Mouse (Mus musculus) limb, embryonic 10.5 days (tissue): ENCODE results near the gene Tsc1. TPM values are rescaled to one million over a fixed set of nuclear protein-coding genes. Genes with fewer than 3 reads are reported as not detected.

Experiments used
- DNase-seq: peaks from one replicate; pipeline ENCODE4 v3.0.0-alpha.2; 2017; ENCODE audit warnings: low spot score
- H3K27ac ChIP-seq: fragments of 300-500 bp; sonication (generic); 2 replicates; pipeline ENCODE4 v1.5.1; 2016; ENCODE audit warnings: mild to moderate bottlenecking
- H3K27me3 ChIP-seq: fragments of 300-500 bp; sonication (generic); 2 replicates; pipeline ENCODE4 v1.6.1; 2016; ENCODE audit warnings: low read depth, mild to moderate bottlenecking; ENCODE audit not compliant: poor library complexity, severe bottlenecking
- H3K36me3 ChIP-seq: fragments of 300-500 bp; sonication (generic); 2 replicates; pipeline ENCODE4 v1.6.1; 2016; ENCODE audit warnings: mild to moderate bottlenecking, moderate library complexity
- H3K4me1 ChIP-seq: fragments of 300-500 bp; sonication (generic); 2 replicates; pipeline ENCODE4 v1.6.1; 2016
- H3K4me3 ChIP-seq: fragments of 300-500 bp; sonication (generic); 2 replicates; pipeline ENCODE4 v1.5.1; 2016; ENCODE audit warnings: mild to moderate bottlenecking, moderate library complexity
- H3K9me3 ChIP-seq: fragments of 300-500 bp; sonication (generic); replicated peaks from 2 replicates; pipeline ENCODE4 v1.6.1; 2016; ENCODE audit warnings: mild to moderate bottlenecking
- WGBS: fragments of 180-500 bp; shearing (Covaris S2); methylation state at CpG from one replicate; pipeline ENCODE4 v1.1.7; 2016; 5-methylcytosine and 5-hydroxymethylcytosine counted together
- polyA plus RNA-seq: library from polyadenylated mRNA; unstranded; fragments of >200 nt; fragmentation: Nextera tagmentation; extraction: Ambion mirVana; gene quantifications from 2 replicates; pipeline ENCODE4 v1.2.1, GENCODE M21; 2016

Gene Tsc1
- polyA plus RNA-seq, 1 experiment from 2014 or later: 26.9 TPM

DNA sequence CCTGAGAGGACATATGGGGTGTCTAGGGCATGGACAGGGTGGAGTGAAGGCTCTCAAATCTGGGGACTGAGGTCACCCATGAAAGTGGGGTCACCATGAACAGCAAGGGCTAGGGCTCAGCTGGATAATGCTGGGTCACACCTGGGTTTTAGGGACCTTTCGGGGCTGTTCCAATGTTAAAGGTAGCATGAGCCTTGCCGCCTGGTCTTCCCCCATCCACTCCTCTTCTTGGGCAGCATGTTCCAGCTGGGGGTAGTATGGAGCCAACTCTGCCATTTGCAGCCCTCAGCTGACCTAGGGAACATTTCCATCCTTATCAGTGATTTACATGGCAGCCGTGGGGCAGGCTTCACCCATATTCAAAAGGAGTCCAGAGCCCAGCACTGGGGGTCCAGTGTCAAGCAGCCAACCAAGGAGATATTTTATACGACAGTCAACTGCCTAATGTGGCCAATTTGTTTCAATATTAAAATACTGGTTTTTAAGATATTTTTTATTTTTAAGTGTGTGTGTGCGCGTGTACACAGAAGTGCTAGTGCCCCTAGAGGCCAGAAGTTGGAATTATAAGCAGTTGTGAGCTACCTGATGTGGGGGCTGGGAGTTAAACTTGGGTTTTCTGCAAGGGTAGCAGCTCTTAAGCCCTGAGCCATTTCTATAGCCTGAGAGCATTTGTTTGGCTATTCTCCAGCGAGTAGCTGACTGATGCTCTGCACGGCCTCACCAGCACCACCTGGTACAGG lies 34.3 kb upstream of the Tsc1 start:
- peaks cover 15% of the 10 kb centered on the region for H3K4me1 ChIP-seq
- H3K27ac ChIP-seq: no peak overlapping the region
- DNase-seq: no peak
- no peak overlapping the region for H3K4me3 ChIP-seq
- H3K27me3 ChIP-seq: no peaks in the 10 kb centered on the region
- H3K9me3 ChIP-seq: no peaks in the 10 kb centered on the region
- no peaks in the 10 kb centered on the region for H3K36me3 ChIP-seq
- WGBS: 67% methylated on average over 8 of the region's 8 CpGs

DNA sequence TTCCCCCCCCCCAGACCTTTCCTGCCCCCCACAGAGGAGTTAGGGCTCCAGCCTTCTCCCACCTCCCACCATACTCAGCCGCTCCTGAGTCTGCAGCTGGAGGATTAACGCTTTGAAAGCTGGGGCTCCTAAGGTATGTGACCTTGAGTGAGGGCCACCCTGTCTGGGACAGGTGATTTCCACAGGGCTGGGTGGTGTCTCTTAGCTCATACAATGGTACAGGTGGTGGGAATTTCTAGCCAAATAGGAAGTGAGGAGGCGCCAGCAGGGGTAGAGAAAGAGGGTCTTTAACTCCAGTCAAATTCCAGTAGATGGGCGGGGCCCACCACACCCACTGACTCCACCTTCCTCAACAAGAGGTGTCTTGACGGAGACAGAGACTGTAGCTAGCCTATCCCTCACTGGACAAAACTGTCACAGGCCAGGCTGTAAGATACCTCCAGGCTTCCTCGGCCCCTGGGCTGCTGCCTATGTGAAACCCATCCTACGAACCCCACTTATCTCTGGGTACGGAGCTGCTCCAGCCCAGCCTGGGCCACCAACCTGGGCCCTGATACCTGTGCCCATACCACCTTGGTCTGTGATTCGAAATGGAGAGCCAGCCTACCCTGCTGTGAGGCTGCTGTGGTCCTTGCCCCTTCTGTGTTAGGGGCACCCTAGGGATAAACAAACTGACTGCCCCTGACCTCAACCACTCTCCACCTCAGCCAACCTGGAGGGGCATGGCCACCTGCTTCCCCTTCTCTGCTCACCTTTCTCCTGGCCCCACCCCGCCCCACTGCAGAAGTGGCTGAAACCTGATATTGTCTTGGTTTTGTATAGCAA lies 33.5 kb upstream of the Tsc1 start:
- peaks cover 15% of the 10 kb centered on the region for H3K4me1 ChIP-seq
- DNase-seq: no peak
- H3K36me3 ChIP-seq: no peaks in the 10 kb centered on the region
- no peak overlapping the region for H3K4me3 ChIP-seq
- H3K27me3 ChIP-seq: no peaks in the 10 kb centered on the region
- 41% methylated on average over 10 of the region's 10 CpGs for WGBS
- H3K9me3 ChIP-seq: no peaks in the 10 kb centered on the region
- H3K27ac ChIP-seq: no peak overlapping the region

DNA sequence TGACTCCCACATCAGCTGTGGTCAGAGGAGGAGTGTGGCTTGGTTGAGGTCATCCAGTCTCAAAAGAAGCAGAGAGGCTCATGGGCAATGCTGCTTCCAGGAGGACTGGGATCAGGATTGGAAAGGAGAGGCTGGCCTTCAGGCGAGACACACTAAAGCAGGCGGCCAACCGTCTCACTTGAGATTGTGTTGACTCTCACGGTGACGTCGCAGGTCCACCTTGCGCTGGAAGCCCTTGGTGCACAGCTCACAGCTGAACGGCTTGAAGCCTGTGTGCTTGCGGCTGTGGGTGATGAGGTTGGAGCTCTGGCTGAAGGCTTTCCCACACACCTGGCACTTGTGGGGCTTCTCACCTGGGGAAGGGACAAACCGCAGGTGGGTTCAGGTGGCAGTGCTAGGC lies 31.2 kb upstream of the Tsc1 start:
- no peaks in the 10 kb centered on the region for H3K9me3 ChIP-seq
- H3K4me1 ChIP-seq: peaks cover 15% of the 10 kb centered on the region
- H3K36me3 ChIP-seq: no peaks in the 10 kb centered on the region
- no peak overlapping the region; the same call in 1 of the 2 replicates for H3K27ac ChIP-seq
- H3K27me3 ChIP-seq: 0 out of 2 replicates have a peak, but pooled peaks cover 3% of the 10 kb centered on the region
- WGBS: 88% methylated on average over 10 of the region's 10 CpGs
- no peak overlapping the region for H3K4me3 ChIP-seq
- DNase-seq: peak; percentile 28

DNA sequence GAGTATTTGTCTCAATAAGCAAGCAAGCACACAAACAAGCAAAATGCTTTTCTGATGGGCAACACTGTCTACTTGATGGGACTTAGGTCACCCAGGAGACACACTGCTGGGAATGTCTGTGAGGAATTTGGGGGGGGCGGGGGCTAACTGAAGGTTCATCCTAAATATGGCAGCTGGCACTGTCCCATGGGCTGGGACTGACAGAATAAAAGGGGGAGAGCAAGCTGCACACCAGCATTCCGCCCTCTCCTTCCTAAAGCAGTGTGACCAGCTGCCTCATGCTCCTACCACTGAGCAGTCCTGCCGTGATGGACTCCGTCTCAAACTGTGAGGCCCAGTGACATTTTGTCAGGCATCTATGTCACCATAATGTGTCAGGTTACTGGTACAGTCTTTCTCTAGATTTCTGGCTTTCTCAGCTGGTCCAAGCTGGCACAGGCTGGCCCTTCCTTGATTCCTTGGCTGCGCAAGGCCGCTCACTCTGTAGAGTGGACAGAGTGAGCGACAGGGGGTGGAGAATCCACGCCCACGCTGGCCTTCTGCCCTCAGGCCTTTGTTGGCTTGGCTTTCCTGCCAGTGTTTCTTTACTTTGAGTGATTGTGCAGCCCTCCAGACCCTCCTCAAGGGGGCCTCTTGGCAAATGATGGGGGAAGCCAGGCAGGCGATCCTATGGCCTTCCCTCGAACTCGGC lies 30.2 kb upstream of the Tsc1 start:
- no peaks in the 10 kb centered on the region for H3K36me3 ChIP-seq
- H3K4me3 ChIP-seq: no peak overlapping the region
- H3K4me1 ChIP-seq: peaks cover 15% of the 10 kb centered on the region
- H3K27ac ChIP-seq: no peak overlapping the region
- 84% methylated on average over 12 of the region's 12 CpGs for WGBS
- H3K9me3 ChIP-seq: no peaks in the 10 kb centered on the region
- DNase-seq: no peak
- H3K27me3 ChIP-seq: 0 out of 2 replicates have a peak, but pooled peaks cover 8% of the 10 kb centered on the region

DNA sequence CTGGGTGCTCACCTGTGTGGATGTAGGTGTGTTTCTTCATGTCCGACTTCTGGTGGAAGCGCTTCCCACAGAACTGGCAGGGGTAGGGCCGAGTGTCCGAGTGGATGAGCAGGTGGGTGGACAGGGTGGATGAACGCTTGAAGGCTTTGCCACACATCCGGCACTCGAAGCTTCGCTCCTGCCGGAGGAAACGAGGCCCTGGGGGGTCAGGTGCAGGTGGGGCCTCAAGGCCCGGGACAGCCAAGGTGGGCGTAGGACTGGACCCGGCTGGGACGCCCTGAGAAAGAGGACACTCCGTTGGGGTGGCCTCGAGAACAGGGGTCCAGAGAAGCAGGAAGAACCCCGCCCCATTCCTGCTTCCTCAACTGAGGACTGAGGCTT lies 29.6 kb upstream of the Tsc1 start:
- H3K27me3 ChIP-seq: 0 out of 2 replicates have a peak, but pooled peaks cover 8% of the 10 kb centered on the region
- H3K9me3 ChIP-seq: no peaks in the 10 kb centered on the region
- no peak overlapping the region for H3K4me3 ChIP-seq
- peaks cover 16% of the 10 kb centered on the region for H3K4me1 ChIP-seq
- no peak overlapping the region for H3K27ac ChIP-seq
- 87% methylated on average over 17 of the region's 17 CpGs for WGBS
- H3K36me3 ChIP-seq: no peaks in the 10 kb centered on the region
- no peak for DNase-seq

- Histone ChIP-seq H3K4me3 (no peak overlapping the region), H3K27ac (no peak overlapping the region), H3K4me1 (peaks cover 5% of the 10 kb centered on the region; the same call in 1 of the 2 replicates), H3K27me3 (0 out of 2 replicates have a peak, but pooled peaks cover 8% of the 10 kb centered on the region), H3K36me3 (no peaks in the 10 kb centered on the region), H3K9me3 (no peaks in the 10 kb centered on the region)
- DNase-seq: no peak
- WGBS: 58% methylated on average over 10 of the region's 10 CpGs
These were observed 28.5 kb upstream of the Tsc1 start for GRCm38 (mm10) chr2:28612436-28613063.

DNA sequence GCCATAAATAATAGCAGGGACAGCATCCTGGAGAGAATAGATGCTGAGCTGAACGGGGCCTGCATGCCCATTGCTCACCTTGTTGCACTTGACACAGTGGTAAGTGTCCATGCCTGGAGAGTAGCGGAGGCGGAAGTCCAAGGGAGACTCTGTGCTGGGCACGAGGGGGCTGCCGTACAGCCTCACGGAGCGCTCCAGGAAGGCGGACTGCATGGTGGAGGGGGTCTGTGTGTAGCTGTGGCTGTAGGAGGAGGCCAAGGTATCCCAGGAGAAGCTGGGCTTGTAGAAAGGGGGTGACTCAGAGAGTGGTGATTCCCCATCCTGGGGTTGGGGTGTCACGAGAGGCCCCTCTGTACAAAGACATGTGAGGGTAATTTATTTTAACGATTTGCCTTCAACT lies 27.4 kb upstream of the Tsc1 start:
- H3K4me3 ChIP-seq: no peak overlapping the region
- peaks cover 3% of the 10 kb centered on the region; the same call in 1 of the 2 replicates for H3K4me1 ChIP-seq
- WGBS: 90% methylated on average over 10 of the region's 10 CpGs
- H3K36me3 ChIP-seq: no peaks in the 10 kb centered on the region
- H3K9me3 ChIP-seq: no peaks in the 10 kb centered on the region
- no peak for DNase-seq
- 0 out of 2 replicates have a peak, but pooled peaks cover 8% of the 10 kb centered on the region for H3K27me3 ChIP-seq
- no peak overlapping the region for H3K27ac ChIP-seq

GRCm38 (mm10) chr2:28616358-28616757 lies 24.7 kb upstream of the Tsc1 start:
- H3K27me3 ChIP-seq: peaks cover 30% of the 10 kb centered on the region
- H3K4me3 ChIP-seq: no peak overlapping the region
- no peak for DNase-seq
- H3K27ac ChIP-seq: no peak overlapping the region
- no peaks in the 10 kb centered on the region for H3K9me3 ChIP-seq
- H3K36me3 ChIP-seq: no peaks in the 10 kb centered on the region
- peaks cover 5% of the 10 kb centered on the region; the same call in 1 of the 2 replicates for H3K4me1 ChIP-seq
- 30% methylated on average over 5 of the region's 5 CpGs for whole genome bisulfite sequencing

DNA sequence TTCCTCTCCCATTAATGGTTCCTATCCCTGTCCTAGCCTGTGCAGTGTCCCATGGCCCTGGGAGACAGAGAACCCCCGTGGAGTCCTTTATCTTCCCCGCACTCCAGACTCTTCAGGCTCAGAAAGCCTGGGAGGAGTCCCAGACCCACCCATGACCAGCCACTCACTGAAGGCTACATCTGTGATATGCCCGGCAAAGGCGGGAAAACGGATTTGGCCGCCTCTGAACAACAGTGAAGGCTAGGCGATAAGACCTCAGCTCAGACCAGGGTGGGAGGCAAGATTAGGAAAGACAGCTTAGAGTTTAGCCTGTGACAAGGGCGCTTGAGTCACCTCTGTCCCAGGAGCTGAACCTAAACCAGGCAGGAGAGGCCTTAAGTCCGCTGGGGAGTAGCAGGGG lies 24.2 kb upstream of the Tsc1 start:
- Histone ChIP-seq H3K36me3 (no peaks in the 10 kb centered on the region), H3K9me3 (no peaks in the 10 kb centered on the region), H3K27me3 (peaks cover 36% of the 10 kb centered on the region), H3K27ac (no peak overlapping the region), H3K4me1 (peaks cover 10% of the 10 kb centered on the region; the same call in 1 of the 2 replicates), H3K4me3 (no peak overlapping the region)
- no peak for DNase-seq
- WGBS: 76% methylated on average over 9 of the region's 9 CpGs

GRCm38 (mm10) chr2:28617498-28618486 lies 23.2 kb upstream of the Tsc1 start:
- H3K4me1 ChIP-seq: peaks cover 10% of the 10 kb centered on the region; the same call in 1 of the 2 replicates
- WGBS: 80% methylated on average over 8 of the region's 8 CpGs
- H3K36me3 ChIP-seq: no peaks in the 10 kb centered on the region
- H3K4me3 ChIP-seq: no peak overlapping the region
- no peak for DNase-seq
- H3K27me3 ChIP-seq: peaks cover 45% of the 10 kb centered on the region
- no peak overlapping the region for H3K27ac ChIP-seq
- H3K9me3 ChIP-seq: no peaks in the 10 kb centered on the region

DNA sequence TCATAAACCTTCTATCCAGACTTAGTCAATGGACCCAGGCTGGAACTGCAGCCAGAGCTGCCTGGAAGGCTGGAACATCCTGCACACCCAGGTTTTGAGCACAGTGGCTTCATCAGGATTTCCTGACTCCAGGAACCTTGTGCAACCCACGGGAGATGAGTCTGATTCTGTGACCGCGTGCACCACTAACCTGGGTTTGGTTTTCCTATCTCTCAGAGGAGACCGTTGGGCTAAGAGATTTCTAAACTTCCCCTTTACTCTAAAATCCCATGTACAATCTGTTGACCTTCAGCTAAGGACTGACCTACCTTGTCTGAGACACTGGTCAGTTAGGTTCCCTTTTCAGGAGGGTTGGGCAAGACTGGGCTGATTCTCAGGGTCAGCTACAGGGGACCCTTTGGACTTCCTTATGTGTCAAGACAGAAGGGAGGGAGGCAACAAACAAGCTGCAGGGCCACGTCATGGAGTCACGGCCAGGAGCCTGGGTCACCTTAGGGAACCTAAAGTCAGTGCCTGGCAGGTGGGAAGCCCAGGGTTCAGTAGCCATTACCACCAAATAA lies 22.2 kb upstream of the Tsc1 start:
- Histone ChIP-seq H3K4me1 (peaks cover 10% of the 10 kb centered on the region; the same call in 1 of the 2 replicates), H3K27ac (no peak overlapping the region), H3K4me3 (no peak overlapping the region), H3K36me3 (no peaks in the 10 kb centered on the region), H3K27me3 (peaks cover 50% of the 10 kb centered on the region), H3K9me3 (no peaks in the 10 kb centered on the region)
- DNase-seq: no peak
- 85% methylated on average over 6 of the region's 6 CpGs for WGBS
